Mouse (Mus musculus) layer of hippocampus, adult 9-10 months (tissue): ENCODE results near the gene Ddx6.
A peak's percentile ranks its signal among the peaks of the same experiment; 100 is the strongest.
"Not testable (repeated sequence)": the region's sequence is repeated elsewhere in the genome, so short reads cannot be mapped to it uniquely, and the experiment has no call there.

Source experiments
- DNase-seq: peaks from one replicate; pipeline ENCODE4 v3.0.0; 2022; ENCODE audit warnings: low spot score

The Ddx6 gene

GRCm38 (mm10) chr9:44604779-44605615 lies at the start of gene Ddx6:
TSS of gene Ddx6 (plus strand) at chr9:44604892.
- DNase-seq = peak; percentile 33

GRCm38 (mm10) chr9:44561597-44561996 lies 43.1 kb upstream of the Ddx6 start, which contains the start of gene Cxcr5:
TSS of gene Cxcr5 (minus strand) at chr9:44561877.
- no peak for DNase-seq

- DNase-seq = no peak
These were observed 41.8 kb upstream of the Ddx6 start for GRCm38 (mm10) chr9:44562936-44563335.

- no peak for DNase-seq
These were observed 39.3 kb upstream of the Ddx6 start for GRCm38 (mm10) chr9:44565367-44565766.

- peak; percentile 41 for DNase-seq
These were observed 37.2 kb upstream of the Ddx6 start for GRCm38 (mm10) chr9:44567338-44568082.

GRCm38 (mm10) chr9:44568083-44568455 lies 36.6 kb upstream of the Ddx6 start:
- no peak for DNase-seq

GRCm38 (mm10) chr9:44570939-44571382 lies 33.7 kb upstream of the Ddx6 start:
- peak; percentile 18 for DNase-seq

- DNase-seq = no peak
These were observed 31.4 kb upstream of the Ddx6 start for GRCm38 (mm10) chr9:44573306-44573705.

- DNase-seq = no peak
These were observed 29.6 kb upstream of the Ddx6 start for GRCm38 (mm10) chr9:44575095-44575494.

GRCm38 (mm10) chr9:44576046-44576445 lies 28.6 kb upstream of the Ddx6 start:
- DNase-seq = not testable (repeated sequence)

GRCm38 (mm10) chr9:44579392-44579791 lies 25.3 kb upstream of the Ddx6 start:
- DNase-seq = peak; percentile 13

GRCm38 (mm10) chr9:44580085-44580484 lies 24.6 kb upstream of the Ddx6 start:
- DNase-seq = no peak

- no peak for DNase-seq
These were observed 23.3 kb upstream of the Ddx6 start for GRCm38 (mm10) chr9:44581423-44581822.

GRCm38 (mm10) chr9:44582390-44582789 lies 22.3 kb upstream of the Ddx6 start:
- no peak for DNase-seq

- no peak for DNase-seq
These were observed 17.9 kb upstream of the Ddx6 start for GRCm38 (mm10) chr9:44586640-44587261.

GRCm38 (mm10) chr9:44587262-44588160 lies 17.2 kb upstream of the Ddx6 start:
- no peak for DNase-seq

GRCm38 (mm10) chr9:44588605-44589004 lies 16.1 kb upstream of the Ddx6 start:
- DNase-seq = no peak

GRCm38 (mm10) chr9:44589095-44589494 lies 15.6 kb upstream of the Ddx6 start:
- DNase-seq = no peak

GRCm38 (mm10) chr9:44590969-44591368 lies 13.7 kb upstream of the Ddx6 start:
- DNase-seq = no peak

GRCm38 (mm10) chr9:44591595-44592188 lies 13.0 kb upstream of the Ddx6 start:
- DNase-seq = no peak

GRCm38 (mm10) chr9:44593221-44593620 lies 11.5 kb upstream of the Ddx6 start:
- no peak for DNase-seq
